Comparison of ENCODE assay signal across 16 mouse cellular contexts in the genomic region with DNA sequence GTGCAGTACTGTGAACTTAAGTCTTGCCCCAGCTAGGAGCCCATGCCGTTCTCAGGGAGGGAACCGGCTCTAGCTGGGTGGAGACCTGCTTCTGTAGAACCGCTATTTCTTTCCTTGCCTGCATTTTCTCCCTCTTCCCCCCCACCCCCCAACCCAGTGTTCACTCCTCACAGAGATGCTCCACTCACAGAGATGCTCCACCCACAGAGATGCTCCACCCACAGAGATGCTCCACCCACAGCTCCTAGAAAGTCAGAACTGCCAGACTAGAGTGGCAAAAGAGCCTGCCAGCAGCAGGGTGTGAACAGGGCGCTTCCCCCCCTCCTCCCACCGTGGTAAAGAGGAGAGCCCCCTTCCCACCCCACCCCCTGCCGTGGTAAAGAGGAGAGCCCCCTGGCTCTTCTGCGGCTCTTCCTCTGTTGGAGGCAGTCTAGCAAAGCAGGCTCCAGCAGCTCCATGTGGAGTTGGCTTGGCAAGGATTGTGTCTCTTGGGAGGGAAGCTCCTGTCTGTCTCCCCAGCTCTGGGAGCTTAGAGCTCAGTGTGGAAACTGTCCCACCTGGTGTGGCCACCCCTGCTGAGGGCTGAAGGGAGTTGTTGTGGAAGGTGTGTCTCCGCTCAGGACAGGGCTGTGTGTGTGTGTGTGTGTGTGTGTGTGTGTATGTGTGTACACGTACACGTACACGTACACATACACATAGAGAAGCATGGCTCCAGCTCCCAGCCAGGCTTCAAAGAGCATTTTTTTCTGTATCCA. TPM values are rescaled to one million over a fixed set of nuclear protein-coding genes. Genes with fewer than 3 reads are reported as not detected.
DNase-seq lines count a peak whose midpoint lies in the region; ATAC-seq and TF ChIP-seq lines count a peak whose summit lies in the region.
"Had no signal": no experiment of that assay in that cellular context is flagged by ENCODE, and none has a peak within 500 bp of the region (broad histone marks: within the 10 kb centered on the region; RNA-seq: fewer than 3 reads in every experiment).

No protein-coding gene starts in this region.

- 0 out of 2 replicates have a peak, but pooled peaks have one; percentile 44 for ATAC-seq in embryonic facial prominence, embryonic 12.5 days (ENCODE audit: insufficient number of reproducible peaks, insufficient read depth, low FRiP score, low TSS enrichment)
- 0 out of 2 replicates have a peak, but pooled peaks have one; percentile 29 for ATAC-seq in hindbrain, embryonic 12.5 days (ENCODE audit: low FRiP score)
- ATAC-seq in hindbrain, embryonic 11.5 days (ENCODE audit: low FRiP score), result no peak
- ATAC-seq in intestine, postnatal 0 days, result 0 out of 2 replicates have a peak, but pooled peaks have one; percentile 6

- no peak for TF ChIP-seq CTCF in intestine, postnatal 0 days (IDR thresholded peaks at IDR 0.05; ENCODE audit: low read depth)

- no peaks in the 10 kb centered on the region for H3K4me1 ChIP-seq in embryonic facial prominence, embryonic 12.5 days
- peaks cover 8% of the 10 kb centered on the region for H3K4me1 ChIP-seq in embryonic facial prominence, embryonic 10.5 days
- H3K4me1 ChIP-seq in hindbrain, embryonic 12.5 days, result no peaks in the 10 kb centered on the region
- H3K4me1 ChIP-seq in hindbrain, embryonic 11.5 days (replicated peaks; ENCODE audit: control insufficient read depth, insufficient read depth, low read length), result no peaks in the 10 kb centered on the region
- no peaks in the 10 kb centered on the region for H3K4me1 ChIP-seq in intestine, postnatal 0 days (replicated peaks; ENCODE audit: control insufficient read depth, insufficient read depth, low read length)
- H3K4me1 ChIP-seq in midbrain, embryonic 10.5 days, result 0 out of 2 replicates have a peak, but pooled peaks cover 4% of the 10 kb centered on the region
- H3K4me1 ChIP-seq: limb, embryonic 13.5 days had no signal

- H3K27ac ChIP-seq in embryonic facial prominence, embryonic 12.5 days, result no peak overlapping the region
- no peak overlapping the region for H3K27ac ChIP-seq in embryonic facial prominence, embryonic 10.5 days (replicated peaks)
- H3K27ac ChIP-seq in hindbrain, embryonic 12.5 days, result no peak overlapping the region
- no peak overlapping the region for H3K27ac ChIP-seq in hindbrain, embryonic 11.5 days (ENCODE audit: low read depth, low read length)
- H3K27ac ChIP-seq in intestine, postnatal 0 days (ENCODE audit: low read depth, low read length), result no peak overlapping the region
- no peak overlapping the region for H3K27ac ChIP-seq in midbrain, embryonic 10.5 days (replicated peaks)
- H3K27ac ChIP-seq: limb, embryonic 13.5 days had no signal

- no peak for DNase-seq in embryonic facial prominence, embryonic 10.5 days (ENCODE audit: low spot score)
- DNase-seq in hindbrain, embryonic 11.5 days (ENCODE audit: low spot score), result no peak
- peak; percentile 90 for DNase-seq in ZHBTc4 (ENCODE audit: low read depth, low spot score)
- no peak for DNase-seq in midbrain, embryonic 10.5 days (ENCODE audit: low spot score)
- no peak for DNase-seq in layer of hippocampus, postnatal 14 days (ENCODE audit: low spot score in 2 of 2)
- DNase-seq: cerebellum, postnatal 10 days; kidney, adult 9 months; layer of hippocampus, adult 9-11 months; right cerebral cortex, postnatal 4 days had no signal

- H3K36me3 ChIP-seq in embryonic facial prominence, embryonic 12.5 days, result peaks cover 59% of the 10 kb centered on the region
- peaks cover 76% of the 10 kb centered on the region for H3K36me3 ChIP-seq in embryonic facial prominence, embryonic 10.5 days (replicated peaks)
- peaks cover 60% of the 10 kb centered on the region for H3K36me3 ChIP-seq in hindbrain, embryonic 12.5 days
- H3K36me3 ChIP-seq in hindbrain, embryonic 11.5 days (ENCODE audit: control insufficient read depth, insufficient read depth, low read length), result 0 out of 2 replicates have a peak, but pooled peaks cover 2% of the 10 kb centered on the region
- H3K36me3 ChIP-seq in intestine, postnatal 0 days (ENCODE audit: control insufficient read depth, insufficient read depth), result peaks cover 67% of the 10 kb centered on the region
- peaks cover 65% of the 10 kb centered on the region for H3K36me3 ChIP-seq in midbrain, embryonic 10.5 days

- no peak overlapping the region for H3K4me2 ChIP-seq in embryonic facial prominence, embryonic 12.5 days (replicated peaks)
- no peak overlapping the region for H3K4me2 ChIP-seq in hindbrain, embryonic 12.5 days (replicated peaks)
- no peak overlapping the region for H3K4me2 ChIP-seq in hindbrain, embryonic 11.5 days (replicated peaks; ENCODE audit: low read depth, low read length)
- no peak overlapping the region for H3K4me2 ChIP-seq in intestine, postnatal 0 days (replicated peaks; ENCODE audit: low read depth)
- H3K4me2 ChIP-seq: limb, embryonic 13.5 days had no signal

- H3K27me3 ChIP-seq in embryonic facial prominence, embryonic 12.5 days, result no peaks in the 10 kb centered on the region
- no peaks in the 10 kb centered on the region for H3K27me3 ChIP-seq in embryonic facial prominence, embryonic 10.5 days (replicated peaks; ENCODE audit: low read depth, poor library complexity, severe bottlenecking)
- H3K27me3 ChIP-seq in hindbrain, embryonic 12.5 days, result no peaks in the 10 kb centered on the region
- H3K27me3 ChIP-seq in hindbrain, embryonic 11.5 days (ENCODE audit: control insufficient read depth, insufficient read depth, low read length), result no peaks in the 10 kb centered on the region
- no peaks in the 10 kb centered on the region for H3K27me3 ChIP-seq in intestine, postnatal 0 days (replicated peaks; ENCODE audit: control insufficient read depth, insufficient read depth, low read length)
- no peaks in the 10 kb centered on the region for H3K27me3 ChIP-seq in midbrain, embryonic 10.5 days (ENCODE audit: low read depth, poor library complexity, severe bottlenecking)
- H3K27me3 ChIP-seq: limb, embryonic 13.5 days; megakaryocyte, embryonic 14.5 days had no signal

- 81% methylated on average over 11 of the region's 11 CpGs for WGBS in embryonic facial prominence, embryonic 12.5 days
- 81% methylated on average over 11 of the region's 11 CpGs for WGBS in embryonic facial prominence, embryonic 10.5 days
- WGBS in hindbrain, embryonic 12.5 days, result 84% methylated on average over 11 of the region's 11 CpGs
- WGBS in hindbrain, embryonic 11.5 days, result 82% methylated on average over 10 of the region's 11 CpGs
- WGBS in intestine, postnatal 0 days, result 75% methylated on average over 11 of the region's 11 CpGs
- WGBS in midbrain, embryonic 10.5 days, result 76% methylated on average over 11 of the region's 11 CpGs

- no peak overlapping the region for H3K4me3 ChIP-seq in embryonic facial prominence, embryonic 12.5 days
- H3K4me3 ChIP-seq in embryonic facial prominence, embryonic 10.5 days, result no peak overlapping the region
- H3K4me3 ChIP-seq in hindbrain, embryonic 12.5 days, result no peak overlapping the region
- H3K4me3 ChIP-seq in hindbrain, embryonic 11.5 days (ENCODE audit: low read depth, low read length), result no peak overlapping the region
- H3K4me3 ChIP-seq in intestine, postnatal 0 days (ENCODE audit: low read depth, low read length), result no peak overlapping the region
- no peak overlapping the region for H3K4me3 ChIP-seq in midbrain, embryonic 10.5 days
- H3K4me3 ChIP-seq: limb, embryonic 13.5 days; megakaryocyte, embryonic 14.5 days; myocyte had no signal

- H3K9me3 ChIP-seq in embryonic facial prominence, embryonic 12.5 days, result no peaks in the 10 kb centered on the region
- H3K9me3 ChIP-seq in embryonic facial prominence, embryonic 10.5 days, result no peaks in the 10 kb centered on the region
- no peaks in the 10 kb centered on the region for H3K9me3 ChIP-seq in hindbrain, embryonic 12.5 days (replicated peaks)
- H3K9me3 ChIP-seq in hindbrain, embryonic 11.5 days (ENCODE audit: control insufficient read depth, low read length), result no peaks in the 10 kb centered on the region
- H3K9me3 ChIP-seq in intestine, postnatal 0 days (ENCODE audit: control insufficient read depth), result no peaks in the 10 kb centered on the region
- no peaks in the 10 kb centered on the region for H3K9me3 ChIP-seq in midbrain, embryonic 10.5 days (replicated peaks)
- H3K9me3 ChIP-seq: G1E; limb, embryonic 13.5 days; megakaryocyte, embryonic 14.5 days had no signal

- H3K9ac ChIP-seq in embryonic facial prominence, embryonic 12.5 days, result no peak overlapping the region
- H3K9ac ChIP-seq in hindbrain, embryonic 12.5 days, result no peak overlapping the region
- H3K9ac ChIP-seq in hindbrain, embryonic 11.5 days (ENCODE audit: low read depth, low read length), result no peak overlapping the region
- no peak overlapping the region for H3K9ac ChIP-seq in intestine, postnatal 0 days (ENCODE audit: low read depth, low read length)
- H3K9ac ChIP-seq: limb, embryonic 13.5 days had no signal

RNA-seq across cellular contexts. Expression of a gene that starts 41.9 kb away (rescaled TPM):
- polyA plus RNA-seq in embryonic facial prominence, embryonic 12.5 days (2016; fragmentation: Nextera tagmentation; extraction: Ambion mirVana), result 29.3 and 29.4 TPM in 2 replicates
- 12.8 and 14.7 TPM in 2 replicates for polyA plus RNA-seq in embryonic facial prominence, embryonic 10.5 days (2016; fragmentation: Nextera tagmentation; extraction: Ambion mirVana)
- 26.6 and 28.4 TPM in 2 replicates for polyA plus RNA-seq in hindbrain, embryonic 12.5 days (2016; fragmentation: Nextera tagmentation; extraction: Ambion mirVana)
- polyA plus RNA-seq in hindbrain, embryonic 11.5 days (2014; fragmentation: Nextera tagmentation; extraction: Ambion mirVana), result 15.2 and 15.7 TPM in 2 replicates
- 60.8 and 62.4 TPM in 2 replicates for polyA plus RNA-seq in intestine, postnatal 0 days (2015; fragmentation: Nextera tagmentation; extraction: Ambion mirVana)
- 13.1 and 13.8 TPM in 2 replicates for polyA plus RNA-seq in midbrain, embryonic 10.5 days (2016; fragmentation: Nextera tagmentation; extraction: Ambion mirVana)
- total RNA-seq in layer of hippocampus, postnatal 14 days (2021), result 100 to 1,000 TPM; 199 to 204 TPM
